Mouse (Mus musculus) kidney, postnatal 0 days (tissue): Measurements from ENCODE around the gene Adar. TPM values are rescaled to one million over a fixed set of nuclear protein-coding genes. Genes with fewer than 3 reads are reported as not detected.

ENCODE experiments used
- ATAC-seq: fragments of 200-750 bp; cut with Nextera tagmentation; replicated peaks from 2 replicates; pipeline ENCODE4 v1.8.0; 2017; ENCODE audit warnings: low read depth, moderate number of reproducible peaks, moderate TSS enrichment, moderate library complexity; ENCODE audit not compliant: low FRiP score
- DNase-seq: peaks from one replicate; pipeline ENCODE4 v3.0.0-alpha.2; 2016; ENCODE audit warnings: low spot score
- H3K27ac ChIP-seq: fragments of 300-500 bp; sonication (generic); 2 replicates; pipeline ENCODE4 v1.5.1; 2014; ENCODE audit warnings: mild to moderate bottlenecking
- H3K27me3 ChIP-seq: fragments of 300-500 bp; sonication (generic); 2 replicates; pipeline ENCODE4 v1.6.1; 2014; ENCODE audit warnings: low read length, mixed read lengths; ENCODE audit not compliant: insufficient read depth
- H3K36me3 ChIP-seq: fragments of 300-500 bp; sonication (generic); 2 replicates; pipeline ENCODE4 v1.6.1; 2014; ENCODE audit warnings: low read length, mixed read lengths; ENCODE audit not compliant: insufficient read depth
- H3K4me1 ChIP-seq: fragments of 300-500 bp; sonication (generic); replicated peaks from 2 replicates; pipeline ENCODE4 v1.6.1; 2014; ENCODE audit warnings: antibody characterized with exemption, low read length, mixed read lengths; ENCODE audit not compliant: insufficient read depth
- H3K4me2 ChIP-seq: fragments of 300-500 bp; sonication (generic); 2 replicates; pipeline ENCODE4 v1.6.1; 2014; ENCODE audit warnings: mild to moderate bottlenecking, low read length, moderate library complexity, mixed read lengths
- H3K4me3 ChIP-seq: fragments of 300-500 bp; sonication (generic); replicated peaks from 2 replicates; pipeline ENCODE4 v1.5.1; 2014; ENCODE audit warnings: low read depth, low read length
- H3K9ac ChIP-seq: fragments of 300-500 bp; sonication (generic); 2 replicates; pipeline ENCODE4 v1.6.1; 2014; ENCODE audit warnings: low read depth, low read length
- H3K9me3 ChIP-seq: fragments of 300-500 bp; sonication (generic); replicated peaks from 2 replicates; pipeline ENCODE4 v1.6.1; 2016; ENCODE audit warnings: low read length, inconsistent platforms, mixed read lengths
- CTCF ChIP-seq: IDR thresholded peaks from 2 replicates; pipeline ENCODE4 v1.5.1; 2016; ENCODE audit warnings: antibody characterized with exemption, low read depth, mild to moderate bottlenecking, moderate library complexity
- WGBS: fragments of 180-500 bp; shearing (Covaris S2); extraction: QIAGEN DNeasy Blood & Tissue Kit; methylation state at CpG from one replicate; pipeline ENCODE4 v1.1.7; 2014; 5-methylcytosine and 5-hydroxymethylcytosine counted together
- polyA plus RNA-seq: library from polyadenylated mRNA; unstranded; fragments of >200 nt; fragmentation: Nextera tagmentation; extraction: Ambion mirVana; gene quantifications from 2 replicates; pipeline ENCODE4 v1.2.1, GENCODE M21; 2015

The Adar gene
- polyA plus RNA-seq, 1 experiment from 2014 or later, result 9.6 TPM

DNA sequence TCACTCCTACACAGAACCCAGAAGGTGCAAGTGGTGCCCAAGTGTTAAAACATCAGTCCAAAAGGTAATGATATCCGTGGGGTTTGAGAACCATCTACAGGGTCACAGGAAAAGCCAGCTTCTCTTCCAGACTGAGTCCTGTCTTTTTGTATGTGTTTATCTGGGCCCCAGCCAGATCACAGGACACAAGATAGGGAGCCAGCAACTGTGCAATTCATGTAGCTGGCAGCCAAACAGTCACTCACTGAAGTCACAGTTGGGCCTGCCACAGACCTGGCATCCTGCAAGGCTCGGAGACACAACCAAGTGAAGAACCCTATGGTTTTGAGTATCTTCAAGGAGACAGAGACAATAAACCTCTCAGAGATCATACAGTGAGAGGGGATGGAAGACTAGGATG is 43.0 kb downstream of the Adar start:
- H3K9ac ChIP-seq, result no peak overlapping the region
- H3K4me2 ChIP-seq, result no peak overlapping the region
- H3K9me3 ChIP-seq, result no peaks in the 10 kb centered on the region
- no peaks in the 10 kb centered on the region for H3K27me3 ChIP-seq
- no peak for TF ChIP-seq CTCF
- DNase-seq (no peak), ATAC-seq (no peak)
- H3K27ac ChIP-seq, result no peak overlapping the region
- no peaks in the 10 kb centered on the region for H3K4me1 ChIP-seq
- 61% methylated on average over 2 of the region's 2 CpGs for WGBS
- no peaks in the 10 kb centered on the region for H3K36me3 ChIP-seq
- H3K4me3 ChIP-seq, result no peak overlapping the region

- Histone ChIP-seq H3K27me3 (no peaks in the 10 kb centered on the region), H3K36me3 (no peaks in the 10 kb centered on the region), H3K4me2 (no peak overlapping the region), H3K4me1 (0 out of 2 replicates have a peak, but pooled peaks cover 3% of the 10 kb centered on the region), H3K9ac (no peak overlapping the region), H3K27ac (no peak overlapping the region), H3K9me3 (no peaks in the 10 kb centered on the region), H3K4me3 (no peak overlapping the region)
- ATAC-seq (no peak), DNase-seq (no peak)
- TF ChIP-seq CTCF, result no peak
- 77% methylated on average over 3 of the region's 3 CpGs for WGBS
These were observed 45.0 kb downstream of the Adar start for GRCm38 (mm10) chr3:89759786-89760185.

- ATAC-seq (peak; percentile 92), DNase-seq (peak; percentile 83)
- Histone ChIP-seq H3K36me3 (no peaks in the 10 kb centered on the region), H3K27me3 (no peaks in the 10 kb centered on the region), H3K4me3 (0 out of 2 replicates have a peak within 1 kb of the TSS, but pooled peaks have one; percentile 13), H3K9me3 (no peaks in the 10 kb centered on the region), H3K27ac (0 out of 2 replicates have a peak within 1 kb of the TSS, but pooled peaks have one; percentile 8), H3K4me2 (peak within 1 kb of the TSS; percentile 45), H3K4me1 (0 out of 2 replicates have a peak, but pooled peaks cover 3% of the 10 kb centered on the region), H3K9ac (no peak within 1 kb of the TSS)
- WGBS, result under 1% methylated on average over 36 of the region's 36 CpGs
- TF ChIP-seq CTCF, result no peak
These were observed 49.4 kb downstream of the Adar start, which contains the start of gene Chrnb2 for GRCm38 (mm10) chr3:89764119-89764724. Gene Chrnb2, minus strand, starts transcription at chr3:89764632.

- no peak overlapping the region for H3K27ac ChIP-seq
- DNase-seq (no peak), ATAC-seq (no peak)
- 66% methylated on average over 7 of the region's 7 CpGs for WGBS
- no peaks in the 10 kb centered on the region for H3K27me3 ChIP-seq
- no peaks in the 10 kb centered on the region for H3K36me3 ChIP-seq
- H3K9me3 ChIP-seq, result no peaks in the 10 kb centered on the region
- H3K4me1 ChIP-seq, result peaks cover 9% of the 10 kb centered on the region
- TF ChIP-seq CTCF, result no peak
- H3K9ac ChIP-seq, result no peak overlapping the region
- no peak overlapping the region for H3K4me3 ChIP-seq
- H3K4me2 ChIP-seq, result no peak overlapping the region
These were observed 54.8 kb downstream of the Adar start for GRCm38 (mm10) chr3:89769584-89769983.

DNA sequence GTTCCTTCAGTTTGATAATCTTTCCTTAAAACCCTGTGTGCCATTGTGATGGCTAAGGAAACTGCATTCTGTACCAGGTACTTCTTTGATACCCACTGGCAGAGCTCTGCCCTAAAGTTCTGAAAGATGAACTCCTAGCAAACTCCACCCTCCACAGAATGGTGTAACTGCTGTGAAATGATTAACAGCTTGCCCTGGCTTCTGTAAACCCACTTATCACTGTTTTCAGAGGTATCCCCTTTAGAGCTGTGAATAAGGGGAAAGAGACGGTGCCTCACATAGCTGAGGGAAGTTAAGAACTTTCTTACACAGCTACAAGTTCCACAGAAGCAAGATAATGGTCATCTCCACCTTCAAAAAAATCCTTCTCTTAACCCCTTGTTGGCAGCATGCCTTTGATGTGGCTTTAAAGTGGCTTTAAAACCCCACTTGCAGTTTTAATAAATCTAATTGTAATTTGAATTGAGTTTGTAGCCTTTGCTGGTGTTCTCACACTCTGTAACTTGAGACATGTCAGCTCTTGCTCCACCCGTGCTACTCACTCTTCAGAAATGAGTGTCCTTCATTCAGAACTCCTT is 55.7 kb downstream of the Adar start:
- Histone ChIP-seq H3K27ac (no peak overlapping the region), H3K4me1 (peaks cover 19% of the 10 kb centered on the region), H3K4me2 (no peak overlapping the region), H3K36me3 (no peaks in the 10 kb centered on the region), H3K27me3 (no peaks in the 10 kb centered on the region), H3K4me3 (no peak overlapping the region), H3K9me3 (no peaks in the 10 kb centered on the region), H3K9ac (no peak overlapping the region)
- ATAC-seq (no peak), DNase-seq (no peak)
- 41% methylated on average over 2 of the region's 2 CpGs for WGBS
- TF ChIP-seq CTCF, result no peak

DNA sequence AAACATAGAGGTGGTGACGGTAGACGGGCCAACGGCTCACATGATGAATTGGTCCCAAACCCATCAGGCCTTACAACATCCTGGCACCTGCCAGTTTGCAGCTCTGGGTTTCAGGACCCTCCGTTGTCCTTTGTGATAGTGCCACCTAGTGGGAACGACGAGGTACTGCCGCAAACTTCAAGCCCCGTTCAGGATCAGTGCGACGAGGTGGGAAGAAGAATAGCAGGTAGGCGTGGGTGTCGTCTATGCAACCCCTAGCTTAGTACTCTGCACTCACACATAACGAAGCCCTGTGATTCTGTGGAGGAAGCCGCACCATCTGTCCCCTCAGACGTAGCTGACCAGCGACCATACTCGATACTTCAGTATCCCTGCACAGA is 57.8 kb downstream of the Adar start:
- Histone ChIP-seq H3K9ac (peak overlapping the region; percentile 100; the same call in 1 of the 2 replicates), H3K27ac (peak overlapping the region; percentile 99), H3K4me3 (peak overlapping the region; percentile 98), H3K27me3 (no peaks in the 10 kb centered on the region), H3K4me2 (peak overlapping the region; percentile 88), H3K9me3 (no peaks in the 10 kb centered on the region), H3K4me1 (peaks cover 21% of the 10 kb centered on the region), H3K36me3 (peaks cover 13% of the 10 kb centered on the region)
- peak; percentile 71 for ATAC-seq
- under 1% methylated on average over 17 of the region's 17 CpGs for WGBS
- peak; percentile 91 for DNase-seq
- TF ChIP-seq CTCF, result peak; percentile 99
